Comparison of ENCODE assay signal across 8 mouse cellular contexts in genomic region chr14:32085486-32086201, GRCm38 (mm10). TPM values are rescaled to one million over a fixed set of nuclear protein-coding genes. Genes with fewer than 3 reads are reported as not detected.
A peak's percentile ranks its signal among the peaks of the same experiment; 100 is the strongest.
DNase-seq lines count a peak whose midpoint lies in the region; ATAC-seq lines count a peak whose summit lies in the region.

Gene Dph3 (minus strand): TSS chr14:32085729.

- H3K4me1 ChIP-seq in brown adipose tissue, adult 24 weeks (ENCODE audit: control insufficient read depth, insufficient read depth, insufficient read length, low read length): peaks cover 5% of the 10 kb centered on the region; the same call in 1 of the 2 replicates
- H3K4me1 ChIP-seq in heart, embryonic 13.5 days: peaks cover 29% of the 10 kb centered on the region
- H3K4me1 ChIP-seq in liver, embryonic 12.5 days: peaks cover 27% of the 10 kb centered on the region
- H3K4me1 ChIP-seq in stomach, embryonic 15.5 days: peaks cover 6% of the 10 kb centered on the region; the same call in 1 of the 2 replicates

- peak; percentile 98 for DNase-seq in CD4-positive, CD25-positive, alpha-beta regulatory T cell, adult 2 months (ENCODE audit: low read depth, low spot score)
- DNase-seq in fat pad, adult 2 months (ENCODE audit: extremely low read depth, low read depth, low spot score): peak; percentile 68
- DNase-seq in kidney, postnatal 10 days: peak; percentile 100
- peak; percentile 98 for DNase-seq in natural killer cell, adult 2 months (ENCODE audit: low spot score in 2 of 2)

- peak within 1 kb of the TSS; percentile 88 for H3K9ac ChIP-seq in heart, embryonic 13.5 days
- peak within 1 kb of the TSS; percentile 83 for H3K9ac ChIP-seq in liver, embryonic 12.5 days
- peak within 1 kb of the TSS; percentile 64 for H3K9ac ChIP-seq in stomach, embryonic 15.5 days

- no peaks in the 10 kb centered on the region for H3K27me3 ChIP-seq in heart, embryonic 13.5 days (replicated peaks)
- no peaks in the 10 kb centered on the region for H3K27me3 ChIP-seq in liver, embryonic 12.5 days (replicated peaks)
- no peaks in the 10 kb centered on the region for H3K27me3 ChIP-seq in stomach, embryonic 15.5 days (replicated peaks)

- ATAC-seq in heart, embryonic 13.5 days (ENCODE audit: extremely low read depth, insufficient number of reproducible peaks, low FRiP score, low TSS enrichment): peak; percentile 96
- peak; percentile 96 for ATAC-seq in liver, embryonic 12.5 days
- ATAC-seq in stomach, embryonic 15.5 days (ENCODE audit: insufficient read depth, low FRiP score, low read depth): peak; percentile 96

- peak within 1 kb of the TSS; percentile 98 for H3K27ac ChIP-seq in brown adipose tissue, adult 24 weeks (replicated peaks; ENCODE audit: low read depth, low read length)
- H3K27ac ChIP-seq in heart, embryonic 13.5 days (replicated peaks): peak within 1 kb of the TSS; percentile 97
- peak within 1 kb of the TSS; percentile 92 for H3K27ac ChIP-seq in liver, embryonic 12.5 days
- peak within 1 kb of the TSS; percentile 92 for H3K27ac ChIP-seq in stomach, embryonic 15.5 days

- H3K36me3 ChIP-seq in heart, embryonic 13.5 days: peaks cover 25% of the 10 kb centered on the region
- H3K36me3 ChIP-seq in liver, embryonic 12.5 days: peaks cover 40% of the 10 kb centered on the region
- H3K36me3 ChIP-seq in stomach, embryonic 15.5 days: peaks cover 20% of the 10 kb centered on the region

- WGBS in heart, embryonic 13.5 days: under 1% methylated on average over 43 of the region's 43 CpGs
- 2% methylated on average over 43 of the region's 43 CpGs for WGBS in liver, embryonic 12.5 days (ENCODE audit: insufficient replicate concordance)
- WGBS in stomach, embryonic 15.5 days: under 1% methylated on average over 43 of the region's 43 CpGs

- H3K9me3 ChIP-seq in heart, embryonic 13.5 days: no peaks in the 10 kb centered on the region
- no peaks in the 10 kb centered on the region for H3K9me3 ChIP-seq in liver, embryonic 12.5 days (replicated peaks)
- H3K9me3 ChIP-seq in stomach, embryonic 15.5 days: no peaks in the 10 kb centered on the region

- peak within 1 kb of the TSS; percentile 86 for H3K4me2 ChIP-seq in heart, embryonic 13.5 days
- peak within 1 kb of the TSS; percentile 88 for H3K4me2 ChIP-seq in liver, embryonic 12.5 days
- peak within 1 kb of the TSS; percentile 69 for H3K4me2 ChIP-seq in stomach, embryonic 15.5 days

- H3K4me3 ChIP-seq in brown adipose tissue, adult 24 weeks (ENCODE audit: insufficient read depth, low read depth, low read length): peak within 1 kb of the TSS; percentile 92
- H3K4me3 ChIP-seq in heart, embryonic 13.5 days: peak within 1 kb of the TSS; percentile 75
- H3K4me3 ChIP-seq in liver, embryonic 12.5 days: peak within 1 kb of the TSS; percentile 78
- H3K4me3 ChIP-seq in stomach, embryonic 15.5 days (replicated peaks): peak within 1 kb of the TSS; percentile 79

RNA-seq across cellular contexts. Expression of gene Dph3, which starts in this region (rescaled TPM):
- 87.7 and 128 TPM in 2 replicates for polyA plus RNA-seq in brown adipose tissue, adult 24 weeks (2012; ENCODE audit: insufficient read depth, insufficient read length, missing spikeins)
- 76.6 and 96.8 TPM in 2 replicates for polyA plus RNA-seq in heart, embryonic 13.5 days (2015; fragmentation: Nextera tagmentation; extraction: Ambion mirVana)
- 107 and 117 TPM in 2 replicates for polyA plus RNA-seq in liver, embryonic 12.5 days (2016; fragmentation: Nextera tagmentation; extraction: Ambion mirVana)
- 91.0 and 92.2 TPM in 2 replicates for polyA plus RNA-seq in stomach, embryonic 15.5 days (2015; fragmentation: Nextera tagmentation; extraction: Ambion mirVana)

Comparison
In these comparisons a context has a peak if more than half of its experiments do, and no peak if none do; other contexts are left out.
1. Peak in every context shown above with its lines: DNase-seq, ATAC-seq, H3K4me3 ChIP-seq and H3K27ac ChIP-seq.